Mouse (Mus musculus) frontal cortex, postnatal 25 days (tissue): Measurements from ENCODE around the gene Car7.
"Not testable (repeated sequence)": the region's sequence is repeated elsewhere in the genome, so short reads cannot be mapped to it uniquely, and the experiment has no call there.

Source experiments
- DNase-seq, 2 experiments: peaks; one replicate each; pipeline ENCODE4 v3.0.0; 2022; ENCODE audit warnings: low spot score in 2 of 2

Gene Car7

GRCm38 (mm10) chr8:104569559-104569958 is 35.1 kb downstream of the Car7 start:
- no peak for DNase-seq

GRCm38 (mm10) chr8:104570436-104571343 is 36.2 kb downstream of the Car7 start:
- DNase-seq: peak; percentile 76 to 81

GRCm38 (mm10) chr8:104576820-104577219 is 42.3 kb downstream of the Car7 start:
- no peak for DNase-seq

GRCm38 (mm10) chr8:104577606-104578005 is 43.1 kb downstream of the Car7 start:
- not testable (repeated sequence) for DNase-seq

- DNase-seq: no peak
These were observed 50.0 kb downstream of the Car7 start for GRCm38 (mm10) chr8:104584522-104584921.

- DNase-seq: no peak
These were observed 55.8 kb downstream of the Car7 start for GRCm38 (mm10) chr8:104590284-104590683.

- DNase-seq: peak; percentile 79 to 88
These were observed 56.8 kb downstream of the Car7 start, which contains the start of gene Pdp2 for GRCm38 (mm10) chr8:104591133-104591834. Gene Pdp2 (plus strand): TSS chr8:104591451.

GRCm38 (mm10) chr8:104591856-104592255 is 57.4 kb downstream of the Car7 start:
- DNase-seq: no peak

- DNase-seq: no peak
These were observed 58.1 kb downstream of the Car7 start for GRCm38 (mm10) chr8:104592566-104592965.

- no peak for DNase-seq
These were observed 59.2 kb downstream of the Car7 start for GRCm38 (mm10) chr8:104593536-104594325.

- DNase-seq: no peak
These were observed 60.3 kb downstream of the Car7 start for GRCm38 (mm10) chr8:104594611-104595362.

GRCm38 (mm10) chr8:104595773-104596536 is 61.5 kb downstream of the Car7 start:
- DNase-seq: no peak

- no peak for DNase-seq
These were observed 63.2 kb downstream of the Car7 start for GRCm38 (mm10) chr8:104597656-104598055.

GRCm38 (mm10) chr8:104598496-104598895 is 64.0 kb downstream of the Car7 start:
- DNase-seq: no peak
